Mouse (Mus musculus) layer of hippocampus, adult 2 months (tissue): ENCODE results near the gene Arid5a. TPM values are rescaled to one million over a fixed set of nuclear protein-coding genes. Genes with fewer than 3 reads are reported as not detected.

Source experiments
- DNase-seq, 2 experiments: peaks; one replicate each; pipeline ENCODE4 v3.0.0; 2022; ENCODE audit warnings: low spot score in 2 of 2
- H3K27ac ChIP-seq: fragments of 200-600 bp; 2 replicates; pipeline ENCODE4 v1.8.1; 2022
- H3K4me3 ChIP-seq: fragments of 200-600 bp; 2 replicates; pipeline ENCODE4 v1.8.1; 2022; ENCODE audit warnings: mild to moderate bottlenecking
- CTCF ChIP-seq: fragments of 200-600 bp; conservative IDR thresholded peaks from 2 replicates; pipeline ENCODE4 v1.8.1; 2022; ENCODE audit warnings: antibody characterized with exemption, mild to moderate bottlenecking, moderate library complexity
- total RNA-seq, 2 experiments: library from RNA; stranded (reverse); gene quantifications; 2 replicates each; pipeline ENCODE4 v1.2.3; 2021

The Arid5a gene
- total RNA-seq, 2 experiments from 2014 or later = 15.1 to 15.4 TPM

DNA sequence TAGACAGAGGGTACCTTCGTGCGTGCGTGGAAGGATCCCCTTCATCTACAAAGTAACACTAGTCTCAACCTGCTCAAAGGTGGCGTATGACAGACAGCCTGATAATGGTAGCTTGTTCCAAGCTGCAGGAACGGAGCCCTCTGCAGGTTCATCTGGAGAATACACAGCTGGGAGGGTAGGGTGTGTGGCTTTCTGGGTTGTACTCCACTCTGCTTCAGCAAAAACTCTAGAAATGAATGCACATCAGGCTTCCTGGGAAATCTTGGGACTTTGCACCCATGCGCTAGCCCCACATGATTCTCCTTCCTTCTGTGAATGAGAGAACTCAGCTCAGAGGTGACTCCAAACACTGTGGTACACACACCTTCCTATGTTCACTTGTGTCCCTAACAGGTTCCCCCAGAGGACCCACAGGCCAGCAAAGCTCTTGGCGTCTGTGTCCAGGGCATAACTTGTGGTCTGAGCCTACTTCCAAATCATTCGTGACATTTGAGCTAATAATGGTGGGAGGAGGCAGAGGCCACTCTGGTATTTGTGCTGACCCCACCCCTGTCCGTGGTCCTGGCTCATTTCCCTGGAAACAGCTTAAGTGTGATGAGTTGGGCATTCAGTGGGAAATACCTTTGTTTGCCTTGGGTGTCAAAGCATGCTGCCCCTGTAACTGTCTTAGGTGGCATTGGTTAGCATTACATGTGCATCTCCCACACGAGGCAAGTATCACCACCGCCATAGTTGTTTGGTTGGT is 14.5 kb downstream of the Arid5a start:
- TF ChIP-seq CTCF = peak; percentile 73
- no peak overlapping the region for H3K27ac ChIP-seq
- no peak overlapping the region for H3K4me3 ChIP-seq
- peak in 1 of 2 experiments; percentile 25 for DNase-seq

GRCm38 (mm10) chr1:36323076-36323475 is 15.5 kb downstream of the Arid5a start:
- Histone ChIP-seq H3K4me3 (no peak overlapping the region), H3K27ac (no peak overlapping the region)
- no peak for TF ChIP-seq CTCF
- DNase-seq = no peak

DNA sequence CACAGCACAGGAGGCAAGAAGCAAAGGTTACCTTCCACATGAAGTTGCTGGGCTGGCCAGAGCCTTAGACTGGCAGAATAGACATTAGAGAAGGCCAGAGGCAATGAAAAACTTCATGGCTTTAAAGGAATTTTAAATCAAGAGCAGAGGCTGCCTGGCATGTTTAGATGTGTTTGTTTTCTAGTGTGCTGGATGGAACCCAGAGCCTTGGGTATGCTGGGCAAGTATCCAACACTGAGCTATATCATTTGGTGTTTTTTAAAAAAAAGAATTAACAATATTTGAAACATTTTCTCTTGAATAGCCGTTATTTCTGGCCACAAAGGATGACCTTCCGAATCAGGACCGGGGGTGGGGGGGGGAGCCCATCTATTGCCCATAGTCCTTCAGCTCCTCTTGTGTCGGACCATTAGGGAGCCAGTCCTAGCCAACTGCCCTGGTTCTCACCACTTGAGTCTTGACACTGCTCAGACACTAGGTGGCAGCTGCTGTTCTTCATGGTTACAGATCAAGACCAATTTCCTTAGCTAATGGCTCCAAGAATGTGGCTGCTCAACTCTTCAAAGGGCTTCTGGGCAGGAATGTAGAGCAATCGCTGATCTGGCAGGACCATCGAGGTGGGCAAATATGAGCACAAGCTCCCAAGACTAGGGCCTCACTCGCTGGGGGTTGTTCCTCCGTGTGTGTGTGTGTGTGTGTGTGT is 16.4 kb downstream of the Arid5a start:
- DNase-seq = peak; percentile 48
- peak; percentile 81 for TF ChIP-seq CTCF
- H3K27ac ChIP-seq = no peak overlapping the region
- H3K4me3 ChIP-seq = no peak overlapping the region

DNA sequence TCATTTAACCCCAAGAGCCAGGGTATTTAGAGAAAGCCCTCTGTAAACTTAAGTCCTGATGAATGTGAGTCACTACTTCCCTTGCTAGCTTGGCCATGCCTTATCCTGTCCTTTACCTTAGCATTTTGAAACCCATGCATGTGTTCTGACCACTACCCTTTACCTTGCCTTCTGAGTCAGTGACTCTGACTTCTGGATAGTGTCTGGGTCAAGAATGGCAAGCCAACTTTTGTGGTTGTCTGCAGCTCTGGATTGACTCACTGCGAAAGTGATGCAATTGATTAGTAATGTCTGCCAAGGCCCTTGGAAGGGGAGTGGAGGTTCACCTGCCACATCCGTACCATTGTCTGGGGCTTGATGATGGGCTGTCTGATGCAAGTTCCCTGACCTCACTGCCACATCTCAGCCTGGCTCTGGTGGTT is 18.4 kb downstream of the Arid5a start:
- H3K4me3 ChIP-seq = no peak overlapping the region
- no peak overlapping the region for H3K27ac ChIP-seq
- DNase-seq = no peak
- TF ChIP-seq CTCF = no peak

DNA sequence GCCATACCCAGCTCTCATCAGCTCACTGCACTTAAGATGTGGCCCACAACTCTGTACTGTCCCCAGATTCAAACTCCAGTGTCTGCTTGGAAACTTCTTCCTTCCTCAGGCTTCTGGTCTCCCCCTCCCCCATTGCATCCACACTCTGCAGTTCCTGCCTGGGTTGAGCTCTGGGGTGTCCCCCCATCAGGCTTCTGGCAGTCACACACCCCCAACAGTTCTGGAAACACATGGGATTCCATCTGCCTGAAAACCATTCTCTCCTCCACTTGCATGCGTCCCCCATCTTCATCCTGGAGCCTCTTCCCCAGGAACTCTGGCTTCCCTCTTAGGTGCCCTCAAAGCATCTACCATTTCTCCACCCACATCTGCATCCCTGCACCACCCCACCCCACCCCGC is 19.3 kb downstream of the Arid5a start:
- peak; percentile 62 to 66 for DNase-seq
- Histone ChIP-seq H3K4me3 (no peak overlapping the region), H3K27ac (no peak overlapping the region)
- no peak for TF ChIP-seq CTCF

- Histone ChIP-seq H3K27ac (no peak overlapping the region), H3K4me3 (no peak overlapping the region)
- no peak for DNase-seq
- TF ChIP-seq CTCF = no peak
Measured at GRCm38 (mm10) chr1:36331743-36332142, 24.2 kb downstream of the Arid5a start.

- TF ChIP-seq CTCF = no peak
- H3K27ac ChIP-seq = no peak overlapping the region
- DNase-seq = no peak
- no peak overlapping the region for H3K4me3 ChIP-seq
Measured at GRCm38 (mm10) chr1:36332955-36333887, 25.7 kb downstream of the Arid5a start.

DNA sequence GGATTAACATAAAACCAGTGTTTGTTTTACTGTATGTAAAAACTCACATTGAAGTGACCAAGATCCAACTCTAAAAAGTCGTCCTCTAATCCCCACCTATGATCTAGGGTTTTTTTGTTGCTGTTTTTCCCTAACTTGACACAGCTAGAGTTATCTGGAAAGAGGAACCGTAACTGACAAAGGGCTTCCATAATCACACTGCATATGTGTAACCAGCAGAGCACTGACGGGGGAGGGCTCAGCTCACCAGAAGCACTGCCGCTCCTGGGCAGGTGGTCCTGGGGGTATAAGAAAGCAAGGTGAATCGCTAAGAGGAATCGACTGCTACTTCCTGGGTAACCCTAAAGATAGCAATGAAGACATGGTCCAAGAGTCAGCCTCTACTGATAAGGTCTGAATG is 35.0 kb downstream of the Arid5a start:
- DNase-seq = no peak
- no peak overlapping the region for H3K27ac ChIP-seq
- no peak overlapping the region for H3K4me3 ChIP-seq
- no peak for TF ChIP-seq CTCF

DNA sequence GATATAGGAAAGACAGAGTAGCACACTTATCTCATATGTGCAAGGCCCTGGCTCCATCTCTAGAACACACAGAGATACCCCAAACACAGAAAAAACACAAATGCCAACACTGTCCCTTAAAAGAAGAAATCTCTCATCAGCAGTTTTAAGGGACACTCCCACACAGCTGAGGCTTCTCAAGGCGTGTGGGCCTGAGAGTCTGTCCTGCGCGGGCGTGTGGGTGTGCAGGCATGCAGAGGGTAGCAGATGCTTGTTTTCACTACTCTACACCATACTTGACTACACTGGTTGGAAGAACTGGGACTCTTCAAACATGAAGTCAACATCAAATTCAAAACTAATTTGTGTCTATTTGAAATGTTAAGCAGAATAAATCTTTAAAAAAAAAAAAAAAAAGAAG is 44.8 kb downstream of the Arid5a start:
- TF ChIP-seq CTCF = no peak
- Histone ChIP-seq H3K4me3 (no peak overlapping the region), H3K27ac (no peak overlapping the region)
- peak; percentile 51 to 76 for DNase-seq

GRCm38 (mm10) chr1:36356955-36357695 is 49.6 kb downstream of the Arid5a start:
- Histone ChIP-seq H3K4me3 (no peak overlapping the region), H3K27ac (peak overlapping the region; percentile 14; the same call in 1 of the 2 replicates)
- no peak for DNase-seq
- no peak for TF ChIP-seq CTCF

GRCm38 (mm10) chr1:36367698-36368097 is 60.2 kb downstream of the Arid5a start:
- H3K27ac ChIP-seq = peak overlapping the region; percentile 84
- TF ChIP-seq CTCF = no peak
- H3K4me3 ChIP-seq = peak overlapping the region; percentile 90
- no peak for DNase-seq

GRCm38 (mm10) chr1:36368112-36368968 is 60.8 kb downstream of the Arid5a start:
- Histone ChIP-seq H3K4me3 (peak overlapping the region; percentile 90), H3K27ac (peak overlapping the region; percentile 84)
- peak; percentile 17 to 25 for DNase-seq
- TF ChIP-seq CTCF = no peak
